Mouse (Mus musculus) forebrain, embryonic 12.5 days (tissue): ENCODE data around the gene Grasp. TPM values are rescaled to one million over a fixed set of nuclear protein-coding genes. Genes with fewer than 3 reads are reported as not detected.
A peak's percentile ranks its signal among the peaks of the same experiment; 100 is the strongest.

Source experiments
- ATAC-seq: fragments of 200-750 bp; cut with Nextera tagmentation; 2 replicates; pipeline ENCODE4 v1.8.0; 2017; ENCODE audit warnings: moderate TSS enrichment; ENCODE audit not compliant: low FRiP score
- H3K27ac ChIP-seq: fragments of 300-500 bp; sonication (generic); 2 replicates; pipeline ENCODE4 v1.5.1; 2016; ENCODE audit warnings: mild to moderate bottlenecking
- H3K27me3 ChIP-seq: fragments of 300-500 bp; sonication (generic); 2 replicates; pipeline ENCODE4 v1.6.1; 2016; ENCODE audit warnings: mild to moderate bottlenecking
- H3K36me3 ChIP-seq: fragments of 300-500 bp; sonication (generic); replicated peaks from 2 replicates; pipeline ENCODE4 v1.6.1; 2016; ENCODE audit warnings: mild to moderate bottlenecking
- H3K4me1 ChIP-seq: fragments of 300-500 bp; sonication (generic); 2 replicates; pipeline ENCODE4 v1.6.1; 2016
- H3K4me2 ChIP-seq: fragments of 300-500 bp; sonication (generic); 2 replicates; pipeline ENCODE4 v1.6.1; 2016; ENCODE audit warnings: mild to moderate bottlenecking, moderate library complexity
- H3K4me3 ChIP-seq: fragments of 300-500 bp; sonication (generic); replicated peaks from 2 replicates; pipeline ENCODE4 v1.5.1; 2016; ENCODE audit warnings: mild to moderate bottlenecking
- H3K9ac ChIP-seq: fragments of 300-500 bp; sonication (generic); 2 replicates; pipeline ENCODE4 v1.6.1; 2016; ENCODE audit warnings: mild to moderate bottlenecking
- H3K9me3 ChIP-seq: fragments of 300-500 bp; sonication (generic); 2 replicates; pipeline ENCODE4 v1.6.1; 2016
- WGBS: fragments of 180-500 bp; shearing (Covaris S2); methylation state at CpG from one replicate; pipeline ENCODE4 v1.1.7; 2016; 5-methylcytosine and 5-hydroxymethylcytosine counted together
- polyA plus RNA-seq: library from polyadenylated mRNA; unstranded; fragments of >200 nt; fragmentation: Nextera tagmentation; extraction: Ambion mirVana; gene quantifications from 2 replicates; pipeline ENCODE4 v1.2.1, GENCODE M21; 2016

The Grasp gene
- polyA plus RNA-seq, 1 experiment from 2014 or later = 4.1 TPM

DNA sequence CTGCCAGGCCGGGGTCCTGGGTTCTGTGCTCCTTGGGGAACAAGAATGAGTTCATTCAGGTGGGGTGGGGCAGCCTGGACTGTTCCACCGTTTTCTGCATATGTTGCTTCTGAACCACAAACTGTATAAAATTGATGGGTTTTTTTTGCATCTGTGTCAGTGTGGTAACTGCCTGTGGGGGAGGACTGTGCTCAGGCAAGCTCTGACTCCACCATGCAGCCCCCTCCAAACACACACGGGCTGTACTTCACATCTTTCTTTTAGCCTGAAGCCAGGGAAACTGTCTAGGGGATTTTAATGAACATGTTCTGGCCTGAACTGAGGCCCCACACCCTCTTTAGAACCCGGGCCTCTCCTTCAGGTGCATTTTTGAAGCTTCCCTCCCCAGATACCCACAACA is 8.6 kb downstream of the Grasp start:
- Histone ChIP-seq H3K9ac (no peak overlapping the region), H3K4me1 (peaks cover 19% of the 10 kb centered on the region), H3K4me2 (no peak overlapping the region), H3K27me3 (peaks cover 18% of the 10 kb centered on the region; the same call in 1 of the 2 replicates), H3K27ac (no peak overlapping the region), H3K4me3 (no peak overlapping the region), H3K9me3 (no peaks in the 10 kb centered on the region), H3K36me3 (peaks cover 32% of the 10 kb centered on the region)
- no peak for ATAC-seq
- WGBS = 78% methylated on average over 4 of the region's 4 CpGs

DNA sequence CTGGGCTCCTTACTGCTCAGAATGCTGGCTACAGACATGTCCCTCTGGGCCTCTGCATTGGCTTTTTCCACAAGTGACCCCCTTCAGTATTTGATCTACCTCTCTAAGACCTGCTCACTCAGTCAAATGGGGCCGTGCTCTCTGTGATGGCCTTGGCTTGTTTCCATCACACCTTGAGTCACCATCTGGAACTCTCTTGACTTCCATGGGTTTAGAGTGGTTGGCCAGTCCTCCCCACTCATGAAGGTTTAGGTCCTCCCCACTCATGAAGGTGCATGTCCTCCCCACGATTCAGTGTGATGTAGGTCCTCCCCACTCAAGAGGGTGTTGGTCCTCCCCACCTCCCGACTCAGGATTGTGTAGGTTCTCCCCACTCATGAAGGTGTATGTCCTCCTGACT is 9.2 kb downstream of the Grasp start:
- peaks cover 14% of the 10 kb centered on the region for H3K4me1 ChIP-seq
- H3K27me3 ChIP-seq = peaks cover 22% of the 10 kb centered on the region; the same call in 1 of the 2 replicates
- no peaks in the 10 kb centered on the region for H3K9me3 ChIP-seq
- 95% methylated on average over 3 of the region's 3 CpGs for WGBS
- no peak overlapping the region for H3K9ac ChIP-seq
- H3K36me3 ChIP-seq = peaks cover 32% of the 10 kb centered on the region
- no peak for ATAC-seq
- H3K4me3 ChIP-seq = no peak overlapping the region
- H3K27ac ChIP-seq = no peak overlapping the region
- H3K4me2 ChIP-seq = no peak overlapping the region

DNA sequence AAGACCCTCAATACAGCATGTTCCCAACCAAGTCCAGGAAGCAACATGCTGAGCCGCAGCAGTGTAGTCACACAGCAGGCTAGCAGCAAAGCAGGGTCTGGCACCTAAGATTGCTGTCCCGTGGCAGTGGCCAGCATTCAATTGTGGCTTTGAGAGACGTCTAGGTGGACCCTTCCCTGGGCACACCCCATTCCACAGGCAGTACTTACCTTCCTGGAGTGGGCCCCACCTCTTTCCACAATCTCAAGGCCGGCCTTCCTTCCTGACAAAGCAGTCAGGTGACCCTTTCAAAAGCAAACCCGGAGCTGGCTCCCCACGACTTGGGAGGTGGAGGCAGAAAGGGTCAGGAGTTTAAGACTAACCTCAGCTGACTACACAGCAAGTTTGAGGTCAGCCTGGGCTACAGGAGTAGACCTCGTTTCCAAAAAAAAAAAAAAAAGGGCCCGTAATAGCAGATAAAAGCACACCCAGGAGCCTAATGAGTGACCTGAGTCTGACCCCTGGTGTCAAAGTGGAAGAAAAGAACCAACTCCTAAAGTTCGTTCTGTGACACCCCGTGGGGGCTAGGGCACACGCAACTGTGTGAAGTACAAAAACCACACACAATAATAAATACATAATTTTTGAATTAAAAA is 9.8 kb downstream of the Grasp start:
- no peak for ATAC-seq
- Histone ChIP-seq H3K36me3 (peaks cover 30% of the 10 kb centered on the region), H3K9ac (no peak overlapping the region), H3K4me2 (no peak overlapping the region), H3K4me1 (peaks cover 16% of the 10 kb centered on the region), H3K9me3 (no peaks in the 10 kb centered on the region), H3K27me3 (peaks cover 27% of the 10 kb centered on the region; the same call in 1 of the 2 replicates), H3K27ac (no peak overlapping the region), H3K4me3 (no peak overlapping the region)
- WGBS = 18% methylated on average over 11 of the region's 11 CpGs

DNA sequence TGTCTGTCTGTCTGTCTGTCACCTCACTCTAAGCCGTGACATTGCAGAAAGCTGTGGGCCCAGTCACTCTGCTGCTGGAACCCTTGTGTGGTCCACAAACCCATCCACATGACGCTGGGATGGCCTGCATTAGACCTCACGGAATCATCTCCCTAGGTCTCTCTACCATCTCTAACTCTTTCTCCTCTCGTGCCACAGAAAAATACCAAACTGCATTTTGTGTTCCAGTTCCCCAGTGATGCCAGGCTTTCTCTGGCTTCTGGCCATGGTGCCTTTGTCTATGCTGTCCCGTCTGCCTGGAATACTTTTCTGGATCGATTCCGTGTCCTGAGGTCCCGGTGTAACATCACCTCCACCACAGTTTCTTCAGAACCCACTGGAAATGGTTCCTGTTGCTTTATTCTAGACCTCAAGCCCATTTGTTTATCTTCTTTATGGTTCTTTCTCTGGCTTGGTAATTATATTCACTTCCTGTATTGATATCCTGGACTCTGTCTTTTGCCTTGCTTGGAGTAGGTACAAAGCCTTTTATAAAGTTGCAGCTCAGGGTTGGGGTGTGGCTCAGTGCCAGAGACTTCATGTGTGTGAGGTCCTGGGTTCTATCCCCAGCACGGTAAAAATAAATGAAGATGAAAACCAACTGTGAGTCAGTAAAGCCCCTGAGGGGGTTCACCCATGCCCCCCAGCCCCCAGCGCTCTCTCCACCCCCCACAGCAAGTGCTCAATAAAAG is 10.8 kb downstream of the Grasp start:
- peak overlapping the region; percentile 19; the same call in 1 of the 2 replicates for H3K27ac ChIP-seq
- H3K36me3 ChIP-seq = peaks cover 20% of the 10 kb centered on the region
- peaks cover 21% of the 10 kb centered on the region for H3K4me1 ChIP-seq
- H3K9ac ChIP-seq = no peak overlapping the region
- WGBS = 70% methylated on average over 10 of the region's 10 CpGs
- peaks cover 30% of the 10 kb centered on the region; the same call in 1 of the 2 replicates for H3K27me3 ChIP-seq
- no peaks in the 10 kb centered on the region for H3K9me3 ChIP-seq
- H3K4me2 ChIP-seq = no peak overlapping the region
- H3K4me3 ChIP-seq = no peak overlapping the region
- ATAC-seq = no peak

DNA sequence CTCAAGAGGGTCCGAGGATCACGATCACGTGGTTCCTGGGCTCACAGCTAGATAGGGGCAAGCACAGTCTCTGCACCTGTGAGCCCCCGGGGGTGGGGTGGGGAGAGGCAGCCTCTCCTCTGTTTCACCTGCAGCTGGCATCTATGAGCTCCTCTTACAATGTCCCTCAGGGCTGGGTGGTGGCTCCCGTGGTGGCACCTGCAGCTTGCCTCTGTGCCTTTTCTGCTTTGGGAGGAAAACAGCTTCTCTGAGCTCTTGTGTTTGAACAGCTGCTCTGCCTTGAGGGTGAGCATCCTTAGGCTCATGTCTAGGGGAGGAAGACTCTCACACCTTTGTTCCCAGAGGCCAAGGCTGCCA is 11.3 kb downstream of the Grasp start:
- Histone ChIP-seq H3K9ac (no peak overlapping the region), H3K4me3 (no peak overlapping the region), H3K9me3 (no peaks in the 10 kb centered on the region), H3K4me2 (no peak overlapping the region), H3K4me1 (peaks cover 21% of the 10 kb centered on the region), H3K27ac (peak overlapping the region; percentile 19; the same call in 1 of the 2 replicates), H3K36me3 (peaks cover 15% of the 10 kb centered on the region), H3K27me3 (peaks cover 30% of the 10 kb centered on the region; the same call in 1 of the 2 replicates)
- ATAC-seq = no peak
- WGBS = 44% methylated on average over 5 of the region's 5 CpGs

DNA sequence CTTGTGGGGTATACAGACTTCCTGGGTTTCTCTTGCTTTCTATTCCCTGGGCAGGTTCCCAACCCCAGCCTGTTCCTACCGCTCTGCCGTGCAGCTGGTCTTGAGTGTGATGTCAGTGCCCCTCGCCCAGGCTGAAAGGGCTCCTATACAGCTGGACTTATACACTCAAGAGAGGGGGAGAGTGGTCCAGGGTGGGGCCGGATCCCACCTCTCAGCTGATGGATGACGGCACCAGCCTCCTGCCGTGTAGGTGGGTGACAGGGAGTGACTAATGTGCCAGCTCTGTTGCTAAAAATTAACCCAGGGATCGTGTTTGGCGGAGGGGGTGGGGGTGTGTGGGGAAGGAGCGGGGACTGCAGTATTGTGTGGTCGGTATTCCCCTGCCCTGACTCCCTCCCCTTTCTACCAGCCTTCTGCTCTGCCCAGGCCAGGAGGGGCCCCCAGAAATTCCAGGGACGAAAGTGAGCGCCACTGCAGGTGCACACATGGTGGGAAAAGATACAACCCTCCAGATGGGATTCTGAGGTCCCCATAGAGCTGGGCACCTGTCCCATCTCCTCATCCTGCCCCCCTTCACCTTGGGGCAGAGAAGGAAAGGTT is 11.8 kb downstream of the Grasp start:
- H3K9me3 ChIP-seq = no peaks in the 10 kb centered on the region
- peaks cover 10% of the 10 kb centered on the region for H3K36me3 ChIP-seq
- H3K4me1 ChIP-seq = peaks cover 22% of the 10 kb centered on the region
- 52% methylated on average over 12 of the region's 12 CpGs for WGBS
- H3K27ac ChIP-seq = no peak overlapping the region
- H3K4me2 ChIP-seq = no peak overlapping the region
- no peak for ATAC-seq
- peaks cover 30% of the 10 kb centered on the region; the same call in 1 of the 2 replicates for H3K27me3 ChIP-seq
- H3K9ac ChIP-seq = 0 out of 2 replicates have a peak overlapping the region, but pooled peaks have one; percentile 17
- no peak overlapping the region for H3K4me3 ChIP-seq

DNA sequence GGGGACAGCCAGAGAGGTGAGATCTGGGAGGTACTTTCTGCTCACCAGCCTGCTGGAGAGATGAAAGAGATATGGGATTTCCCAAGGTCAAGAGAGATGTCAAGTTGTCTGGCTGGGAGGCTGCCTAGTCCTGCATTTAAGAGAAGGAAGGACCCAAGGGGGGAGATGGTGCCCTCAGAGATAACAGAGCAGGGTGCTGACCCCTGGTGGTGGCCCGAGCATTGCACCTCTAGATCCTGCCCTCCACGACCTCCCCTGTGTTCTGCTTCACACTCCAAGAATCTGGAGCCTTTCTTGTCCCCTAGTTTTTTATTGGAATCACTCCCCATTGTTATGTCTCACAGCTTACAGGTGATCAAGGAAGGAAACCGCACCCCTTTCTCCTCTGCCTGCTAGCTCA is 12.9 kb downstream of the Grasp start:
- Histone ChIP-seq H3K4me1 (peaks cover 24% of the 10 kb centered on the region), H3K36me3 (no peaks in the 10 kb centered on the region; the same call in 1 of the 2 replicates), H3K27me3 (peaks cover 30% of the 10 kb centered on the region; the same call in 1 of the 2 replicates), H3K9ac (no peak overlapping the region), H3K4me3 (no peak overlapping the region), H3K9me3 (no peaks in the 10 kb centered on the region), H3K4me2 (no peak overlapping the region), H3K27ac (no peak overlapping the region)
- 6% methylated on average over 3 of the region's 3 CpGs for WGBS
- ATAC-seq = no peak

DNA sequence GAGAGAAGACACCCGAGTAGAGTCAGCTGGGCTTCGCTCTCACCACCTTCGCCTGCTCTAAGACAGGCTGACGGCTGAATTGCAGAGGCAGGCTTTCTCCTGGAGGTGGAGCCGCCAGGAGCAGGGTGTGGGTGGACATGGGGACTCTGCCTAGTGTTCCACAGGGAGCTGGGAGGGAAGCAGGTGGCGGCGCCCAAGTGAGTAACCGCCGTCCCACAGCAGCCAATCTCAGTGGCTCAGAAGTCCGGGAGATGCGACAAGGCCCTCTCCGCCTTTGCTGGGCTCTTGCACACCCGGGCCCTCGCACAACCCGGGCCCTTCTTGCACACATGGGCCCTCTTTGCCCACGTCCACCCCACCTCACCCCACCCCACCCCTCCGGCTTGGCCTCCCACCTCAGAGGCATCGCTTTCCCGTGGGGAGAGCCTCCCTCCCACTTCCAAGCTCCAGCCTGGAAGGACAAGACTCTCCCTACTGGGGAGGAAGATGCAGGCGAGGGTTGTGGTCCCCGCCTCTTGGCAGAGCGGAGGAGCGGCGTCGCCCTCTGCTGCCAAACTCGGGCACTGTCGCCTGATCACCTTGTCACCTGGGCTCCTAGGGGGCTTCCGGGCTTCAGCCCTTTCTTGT is 15.0 kb downstream of the Grasp start:
- peak overlapping the region; percentile 45; the same call in 1 of the 2 replicates for H3K9ac ChIP-seq

DNA sequence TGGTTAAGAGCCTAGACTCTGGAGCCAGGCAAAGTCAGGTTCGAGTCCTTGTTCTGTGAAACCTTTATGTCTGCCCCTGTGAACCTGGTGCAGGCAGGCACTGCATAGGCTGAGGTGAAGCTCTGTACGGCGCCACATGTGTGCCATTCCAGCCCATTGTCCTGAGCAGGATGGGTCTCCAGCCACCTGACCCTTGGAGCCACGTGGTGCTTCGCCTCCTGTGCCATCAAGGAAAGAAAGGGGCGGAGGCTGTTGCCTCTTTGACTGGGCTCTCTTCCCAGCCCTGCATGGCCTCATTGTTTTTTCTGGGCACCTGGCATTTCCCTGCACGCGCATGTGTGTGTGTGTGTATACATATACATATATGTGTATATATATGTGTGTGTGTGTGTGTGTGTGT is 15.8 kb downstream of the Grasp start:
- no peaks in the 10 kb centered on the region for H3K9me3 ChIP-seq
- H3K4me3 ChIP-seq = no peak overlapping the region
- no peak overlapping the region for H3K27ac ChIP-seq
- H3K9ac ChIP-seq = no peak overlapping the region
- 61% methylated on average over 8 of the region's 8 CpGs for WGBS
- peaks cover 24% of the 10 kb centered on the region for H3K4me1 ChIP-seq
- no peaks in the 10 kb centered on the region for H3K36me3 ChIP-seq
- H3K27me3 ChIP-seq = peaks cover 24% of the 10 kb centered on the region; the same call in 1 of the 2 replicates
- no peak overlapping the region for H3K4me2 ChIP-seq
- no peak for ATAC-seq

More for the DNA sequence above, 15.0 kb downstream of the Grasp start:
- peaks cover 24% of the 10 kb centered on the region; the same call in 1 of the 2 replicates for H3K27me3 ChIP-seq
- H3K4me3 ChIP-seq = peak overlapping the region; percentile 32
- no peaks in the 10 kb centered on the region for H3K9me3 ChIP-seq
- peak; percentile 60 for ATAC-seq
- no peak overlapping the region for H3K27ac ChIP-seq
- no peaks in the 10 kb centered on the region for H3K36me3 ChIP-seq
- 6% methylated on average over 28 of the region's 28 CpGs for WGBS
- H3K4me1 ChIP-seq = peaks cover 24% of the 10 kb centered on the region
- H3K4me2 ChIP-seq = peak overlapping the region; percentile 60

DNA sequence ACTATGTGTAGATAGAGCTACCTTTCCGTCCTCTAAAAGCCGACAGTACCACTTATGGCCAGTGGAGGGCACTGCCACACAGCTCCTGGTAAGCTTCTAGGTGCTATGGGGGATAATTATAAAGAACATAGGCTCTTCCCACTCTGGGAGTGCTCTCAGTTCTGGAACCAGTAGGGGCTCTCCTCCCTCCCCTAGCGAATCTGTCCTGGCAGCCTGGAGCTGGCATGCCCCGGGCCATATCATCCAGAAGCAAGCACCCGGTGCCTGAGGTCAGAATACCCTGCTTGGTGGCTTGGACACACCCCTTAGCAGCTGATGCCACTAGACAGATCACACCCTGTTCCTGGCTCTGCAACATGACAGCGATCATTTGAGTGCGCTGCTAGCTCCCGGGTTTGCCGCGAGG is 16.8 kb downstream of the Grasp start:
- 15% methylated on average over 10 of the region's 10 CpGs for WGBS
- Histone ChIP-seq H3K4me3 (peak overlapping the region; percentile 10; the same call in 1 of the 2 replicates), H3K9me3 (no peaks in the 10 kb centered on the region), H3K36me3 (no peaks in the 10 kb centered on the region), H3K27ac (no peak overlapping the region), H3K4me2 (peak overlapping the region; percentile 34; the same call in 1 of the 2 replicates), H3K4me1 (peaks cover 17% of the 10 kb centered on the region), H3K27me3 (peaks cover 16% of the 10 kb centered on the region; the same call in 1 of the 2 replicates), H3K9ac (no peak overlapping the region)
- ATAC-seq = peak; percentile 45

DNA sequence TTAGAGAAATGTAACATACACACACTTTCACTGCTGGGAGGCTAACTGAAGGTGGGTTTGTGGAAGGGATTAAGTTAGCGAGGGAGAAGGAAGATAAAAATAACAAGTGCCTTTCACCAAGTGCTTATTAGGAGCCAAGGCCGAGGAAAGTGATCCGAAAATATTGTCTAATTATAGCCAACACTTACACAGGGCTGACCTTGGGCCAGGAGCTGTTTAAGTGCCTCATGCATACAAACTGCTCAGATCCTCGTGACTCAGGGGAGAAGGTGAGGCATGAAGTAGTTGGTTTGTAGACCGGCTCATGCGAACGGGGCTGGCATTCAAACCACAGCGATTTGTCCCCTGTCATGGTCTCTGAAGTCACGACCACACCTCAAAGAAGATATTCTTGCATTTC is 17.2 kb downstream of the Grasp start:
- no peaks in the 10 kb centered on the region for H3K9me3 ChIP-seq
- H3K9ac ChIP-seq = no peak overlapping the region
- 69% methylated on average over 9 of the region's 9 CpGs for WGBS
- no peak for ATAC-seq
- no peak overlapping the region for H3K27ac ChIP-seq
- H3K4me3 ChIP-seq = no peak overlapping the region
- no peak overlapping the region for H3K4me2 ChIP-seq
- peaks cover 12% of the 10 kb centered on the region; the same call in 1 of the 2 replicates for H3K27me3 ChIP-seq
- no peaks in the 10 kb centered on the region for H3K36me3 ChIP-seq
- H3K4me1 ChIP-seq = peaks cover 16% of the 10 kb centered on the region

DNA sequence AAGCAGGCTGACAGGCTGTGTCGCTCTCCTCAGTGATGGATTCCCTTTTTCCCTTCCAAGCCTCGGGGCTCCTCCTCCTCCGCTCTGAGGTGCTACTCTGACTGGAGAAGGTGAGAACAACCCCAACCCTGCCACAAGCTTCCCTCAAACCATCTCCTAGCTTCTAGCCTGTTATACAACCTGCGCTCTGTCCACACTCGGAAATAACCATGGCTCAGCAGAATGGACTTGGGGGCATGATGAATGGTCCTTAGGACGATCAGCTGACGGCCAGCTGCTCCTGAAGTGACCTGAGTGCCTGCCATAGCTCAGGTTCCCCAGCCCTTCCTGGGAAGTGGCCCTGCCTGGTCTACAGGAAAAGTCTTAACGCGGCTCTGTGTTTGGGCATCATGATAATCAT is 17.9 kb downstream of the Grasp start:
- Histone ChIP-seq H3K27ac (no peak overlapping the region), H3K9ac (no peak overlapping the region), H3K36me3 (no peaks in the 10 kb centered on the region), H3K4me3 (no peak overlapping the region), H3K27me3 (peaks cover 12% of the 10 kb centered on the region; the same call in 1 of the 2 replicates), H3K4me2 (no peak overlapping the region), H3K9me3 (no peaks in the 10 kb centered on the region), H3K4me1 (peaks cover 19% of the 10 kb centered on the region)
- ATAC-seq = no peak
- 83% methylated on average over 9 of the region's 9 CpGs for WGBS
